Mouse (Mus musculus) MEL (cell line): ENCODE data around the gene Abl1. TPM values are rescaled to one million over a fixed set of nuclear protein-coding genes. Genes with fewer than 3 reads are reported as not detected.

Experiments
- DNase-seq: peaks from one replicate; pipeline ENCODE4 v3.0.0; 2011; ENCODE audit warnings: low read depth, low spot score
- H3K27ac ChIP-seq: 2 replicates; pipeline ENCODE4 v1.5.1; 2012; ENCODE audit warnings: low read depth, mild to moderate bottlenecking, control low read depth, low read length, moderate library complexity; ENCODE audit not compliant: control insufficient read depth
- H3K27me3 ChIP-seq, 2 experiments: fragments of 150-350 bp in 1 of 2; sonication (generic) in 1 of 2; 2 replicates each; pipeline ENCODE4 v1.6.1; 2012; ENCODE audit warnings: low read length in 2 of 2, mild to moderate bottlenecking in 2 of 2, improper control_type of control experiment in 1 of 2, moderate library complexity in 1 of 2; ENCODE audit not compliant: insufficient read depth in 2 of 2, control insufficient read depth in 1 of 2
- H3K36me3 ChIP-seq, 2 experiments: 2 replicates each; pipeline ENCODE4 v1.6.1; 2012 to 2014; ENCODE audit warnings: low read length in 2 of 2, improper control_type of control experiment in 1 of 2, inconsistent platforms in 1 of 2, mild to moderate bottlenecking in 1 of 2; ENCODE audit not compliant: insufficient read depth in 2 of 2, control insufficient read depth in 1 of 2
- H3K4me1 ChIP-seq, 2 experiments: fragments of 150-350 bp in 1 of 2; sonication (generic) in 1 of 2; 2 replicates each; pipeline ENCODE4 v1.6.1; 2012; ENCODE audit warnings: low read length in 2 of 2, improper control_type of control experiment in 1 of 2, mild to moderate bottlenecking in 1 of 2; ENCODE audit not compliant: insufficient read depth in 2 of 2, control insufficient read depth in 1 of 2
- H3K4me3 ChIP-seq, 2 experiments: fragments of 150-350 bp in 1 of 2; sonication (generic) in 1 of 2; 2 replicates each; pipeline ENCODE4 v1.5.1; 2012; ENCODE audit warnings: low read depth in 2 of 2, low read length in 2 of 2, mild to moderate bottlenecking in 2 of 2, moderate library complexity in 2 of 2, control low read depth in 1 of 2, improper control_type of control experiment in 1 of 2; ENCODE audit not compliant: control insufficient read depth in 1 of 2, insufficient read depth in 1 of 2
- H3K79me2 ChIP-seq: 2 replicates; pipeline ENCODE4 v1.6.1; 2012; ENCODE audit warnings: mild to moderate bottlenecking, low read length, moderate library complexity; ENCODE audit not compliant: control insufficient read depth, poor library complexity, insufficient read depth
- H3K9ac ChIP-seq: 2 replicates; pipeline ENCODE4 v1.6.1; 2012; ENCODE audit warnings: low read depth, mild to moderate bottlenecking, control low read depth, low read length, moderate library complexity; ENCODE audit not compliant: control insufficient read depth, poor library complexity, severe bottlenecking
- H3K9me3 ChIP-seq: fragments of 150-350 bp; sonication (generic); replicated peaks from 2 replicates; pipeline ENCODE4 v1.6.1; 2012; ENCODE audit warnings: mild to moderate bottlenecking, low read length, improper control_type of control experiment, moderate library complexity; ENCODE audit not compliant: insufficient read depth
- BHLHE40 ChIP-seq: IDR thresholded peaks from 2 replicates; pipeline ENCODE4 v1.6.1; 2012; ENCODE audit warnings: low read depth, mild to moderate bottlenecking, inconsistent platforms, low read length, improper control_type of control experiment, borderline replicate concordance
- CHD1 ChIP-seq: IDR thresholded peaks from 2 replicates; pipeline ENCODE4 v1.6.1; 2012; ENCODE audit warnings: low read depth, mild to moderate bottlenecking, inconsistent platforms, low read length, improper control_type of control experiment
- CHD2 ChIP-seq: IDR thresholded peaks from 2 replicates; pipeline ENCODE4 v1.6.1; 2011; ENCODE audit warnings: low read length, improper control_type of control experiment
- CTCF ChIP-seq, 3 experiments: IDR thresholded peaks in 2 of 3; conservative IDR thresholded peaks in 1 of 3; 2 replicates each; pipeline ENCODE4 v1.5.1; 2011 to 2012; ENCODE audit warnings: low read length in 3 of 3, low read depth in 2 of 3, mild to moderate bottlenecking in 2 of 3, improper control_type of control experiment in 1 of 3, inconsistent platforms in 1 of 3, mixed read lengths in 1 of 3, moderate library complexity in 1 of 3; ENCODE audit not compliant: control insufficient read depth in 1 of 3, insufficient read depth in 1 of 3, poor library complexity in 1 of 3, severe bottlenecking in 1 of 3
- E2F4 ChIP-seq: IDR thresholded peaks from 2 replicates; pipeline ENCODE4 v1.6.1; 2011; ENCODE audit warnings: low read depth, low read length, improper control_type of control experiment, borderline replicate concordance
- ELF1 ChIP-seq: IDR thresholded peaks from 2 replicates; pipeline ENCODE4 v1.6.1; 2014; ENCODE audit warnings: low read depth, mild to moderate bottlenecking, inconsistent platforms, low read length, improper control_type of control experiment, moderate library complexity
- ETS1 ChIP-seq: IDR thresholded peaks from 2 replicates; pipeline ENCODE4 v1.6.1; 2012; ENCODE audit warnings: low read depth, mild to moderate bottlenecking, inconsistent platforms, low read length, improper control_type of control experiment, moderate library complexity
- GABPA ChIP-seq: IDR thresholded peaks from 2 replicates; pipeline ENCODE4 v1.6.1; 2012; ENCODE audit warnings: low read depth, mild to moderate bottlenecking, inconsistent platforms, low read length, improper control_type of control experiment, moderate library complexity
- GATA1 ChIP-seq: IDR thresholded peaks from 2 replicates; pipeline ENCODE4 v1.6.1; 2011; ENCODE audit warnings: low read depth, low read length, improper control_type of control experiment
- JUND ChIP-seq: IDR thresholded peaks from 2 replicates; pipeline ENCODE4 v1.6.1; 2011; ENCODE audit warnings: low read depth, mild to moderate bottlenecking, improper control_type of control experiment, low read length
- KAT2A ChIP-seq: conservative IDR thresholded peaks from 2 replicates; pipeline ENCODE4 v1.6.1; 2012; ENCODE audit warnings: low read depth, low read length, improper control_type of control experiment, inconsistent platforms
- MAFK ChIP-seq: IDR thresholded peaks from 2 replicates; pipeline ENCODE4 v1.6.1; 2011; ENCODE audit warnings: low read depth, mild to moderate bottlenecking, low read length, improper control_type of control experiment, borderline replicate concordance
- MAX ChIP-seq: IDR thresholded peaks from 2 replicates; pipeline ENCODE4 v1.6.1; 2011; ENCODE audit warnings: low read length, improper control_type of control experiment
- MAZ ChIP-seq: IDR thresholded peaks from 2 replicates; pipeline ENCODE4 v1.6.1; 2012; ENCODE audit warnings: low read depth, mild to moderate bottlenecking, inconsistent platforms, low read length, improper control_type of control experiment
- MYB ChIP-seq: IDR thresholded peaks from 2 replicates; pipeline ENCODE4 v1.6.1; 2011; ENCODE audit warnings: mild to moderate bottlenecking, low read depth, low read length, improper control_type of control experiment
- MYC ChIP-seq: IDR thresholded peaks from 2 replicates; pipeline ENCODE4 v1.6.1; 2011; ENCODE audit warnings: low read depth, mild to moderate bottlenecking, low read length, improper control_type of control experiment, moderate library complexity
- NRF1 ChIP-seq: IDR thresholded peaks from 2 replicates; pipeline ENCODE4 v1.6.1; 2014; ENCODE audit warnings: low read depth, mild to moderate bottlenecking, inconsistent platforms, low read length, improper control_type of control experiment, moderate library complexity; ENCODE audit not compliant: poor library complexity, insufficient read depth, severe bottlenecking
- POLR2A ChIP-seq, 2 experiments: IDR thresholded peaks; 2 replicates each; pipeline ENCODE4 v1.6.1; 2011 to 2012; ENCODE audit warnings: low read length in 2 of 2, mild to moderate bottlenecking in 2 of 2, control low read depth in 1 of 2, improper control_type of control experiment in 1 of 2, low read depth in 1 of 2, moderate library complexity in 1 of 2; ENCODE audit not compliant: control insufficient read depth in 1 of 2, insufficient read depth in 1 of 2, poor library complexity in 1 of 2
- POLR2AphosphoS5 ChIP-seq: IDR thresholded peaks from 2 replicates; pipeline ENCODE4 v1.6.1; 2012; ENCODE audit warnings: low read depth, borderline replicate concordance, mild to moderate bottlenecking, inconsistent platforms, low read length, moderate library complexity, mixed read lengths
- RCOR1 ChIP-seq: IDR thresholded peaks from 2 replicates; pipeline ENCODE4 v1.6.1; 2012; ENCODE audit warnings: low read depth, mild to moderate bottlenecking, inconsistent platforms, low read length, improper control_type of control experiment
- SMC3 ChIP-seq: IDR thresholded peaks from 2 replicates; pipeline ENCODE4 v1.6.1; 2011; ENCODE audit warnings: low read depth, low read length, improper control_type of control experiment
- TBP ChIP-seq: IDR thresholded peaks from 2 replicates; pipeline ENCODE4 v1.8.0; 2011; ENCODE audit warnings: low read depth, low read length, improper control_type of control experiment
- TCF12 ChIP-seq: IDR thresholded peaks from 2 replicates; pipeline ENCODE4 v1.6.1; 2014; ENCODE audit warnings: low read depth, mild to moderate bottlenecking, inconsistent platforms, low read length, improper control_type of control experiment, moderate library complexity
- UBTF ChIP-seq: IDR thresholded peaks from 2 replicates; pipeline ENCODE4 v1.6.1; 2012; ENCODE audit warnings: low read depth, mild to moderate bottlenecking, inconsistent platforms, low read length, improper control_type of control experiment, moderate library complexity, borderline replicate concordance; ENCODE audit not compliant: insufficient read depth
- USF1 ChIP-seq: IDR thresholded peaks from 2 replicates; pipeline ENCODE4 v1.6.1; 2014; ENCODE audit warnings: low read depth, mild to moderate bottlenecking, inconsistent platforms, low read length, improper control_type of control experiment, moderate library complexity
- ZKSCAN1 ChIP-seq: IDR thresholded peaks from 2 replicates; pipeline ENCODE4 v1.6.1; 2012; ENCODE audit warnings: low read depth, mild to moderate bottlenecking, inconsistent platforms, low read length, improper control_type of control experiment, moderate library complexity
- ZMIZ1 ChIP-seq: IDR thresholded peaks from 2 replicates; pipeline ENCODE4 v1.6.1; 2012; ENCODE audit warnings: low read depth, mild to moderate bottlenecking, inconsistent platforms, low read length, improper control_type of control experiment, moderate library complexity
- polyA plus RNA-seq, 2 experiments: library from polyadenylated mRNA; stranded (reverse) in 1 of 2; unstranded in 1 of 2; fragments of >175 nt in 1 of 2; fragments of >200 nt in 1 of 2; gene quantifications; 2 replicates each; pipeline versions ENCODE4 v1.2.1 to v1.2.4; 2012; ENCODE audit warnings: low replicate concordance in 2 of 2, low read depth in 1 of 2; ENCODE audit not compliant: insufficient read length in 2 of 2, insufficient read depth in 1 of 2, missing spikeins in 1 of 2
- total RNA-seq: library from RNA; depleted of rRNA; stranded (reverse); fragments of 300-350 nt; gene quantifications from 2 replicates; pipeline ENCODE4 v1.2.3, GENCODE M21; 2012

Abl1 gene
- total and polyA plus RNA-seq, 3 experiments = 21.3 to 47.1 TPM; not detected in 1

DNA sequence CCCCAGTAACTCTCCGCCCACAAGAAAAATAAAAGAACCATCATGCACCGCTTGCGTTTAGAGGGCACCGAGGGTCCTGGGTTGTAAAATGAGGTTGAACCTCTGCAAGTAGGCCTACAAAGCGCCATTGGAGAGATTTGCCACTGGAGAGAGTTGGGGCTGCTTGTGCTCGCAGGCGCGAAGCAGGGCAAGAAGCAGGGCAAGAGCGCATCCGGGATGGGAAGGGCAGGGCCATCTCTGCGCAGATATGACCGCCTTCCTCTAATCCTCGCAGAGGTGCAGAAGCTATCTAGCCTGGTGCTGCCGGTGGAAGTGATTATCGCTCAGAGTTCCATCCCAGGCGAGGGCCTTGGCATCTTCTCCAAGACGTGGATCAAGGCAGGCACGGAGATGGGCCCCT lies 46.2 kb upstream of the Abl1 start:
- Histone ChIP-seq H3K9me3 (no peaks in the 10 kb centered on the region), H3K9ac (no peak overlapping the region), H3K4me1 (no peaks in the 10 kb centered on the region), H3K4me3 (no peak overlapping the region), H3K36me3 (no peaks in the 10 kb centered on the region), H3K79me2 (no peaks in the 10 kb centered on the region), H3K27ac (no peak overlapping the region), H3K27me3 (peaks cover 1 to 7% of the 10 kb centered on the region in 2 experiments; a peak in 1 of 4 replicates)
- no peak for DNase-seq
- TF ChIP-seq TBP (no peak), JUND (no peak), MAFK (no peak), GATA1 (no peak), CHD1 (no peak), E2F4 (no peak), ZMIZ1 (no peak), RCOR1 (no peak), ZKSCAN1 (no peak), ELF1 (no peak), GABPA (no peak), UBTF (no peak), BHLHE40 (no peak), MYC (no peak), TCF12 (no peak), CHD2 (no peak), ETS1 (no peak), MYB (no peak)

DNA sequence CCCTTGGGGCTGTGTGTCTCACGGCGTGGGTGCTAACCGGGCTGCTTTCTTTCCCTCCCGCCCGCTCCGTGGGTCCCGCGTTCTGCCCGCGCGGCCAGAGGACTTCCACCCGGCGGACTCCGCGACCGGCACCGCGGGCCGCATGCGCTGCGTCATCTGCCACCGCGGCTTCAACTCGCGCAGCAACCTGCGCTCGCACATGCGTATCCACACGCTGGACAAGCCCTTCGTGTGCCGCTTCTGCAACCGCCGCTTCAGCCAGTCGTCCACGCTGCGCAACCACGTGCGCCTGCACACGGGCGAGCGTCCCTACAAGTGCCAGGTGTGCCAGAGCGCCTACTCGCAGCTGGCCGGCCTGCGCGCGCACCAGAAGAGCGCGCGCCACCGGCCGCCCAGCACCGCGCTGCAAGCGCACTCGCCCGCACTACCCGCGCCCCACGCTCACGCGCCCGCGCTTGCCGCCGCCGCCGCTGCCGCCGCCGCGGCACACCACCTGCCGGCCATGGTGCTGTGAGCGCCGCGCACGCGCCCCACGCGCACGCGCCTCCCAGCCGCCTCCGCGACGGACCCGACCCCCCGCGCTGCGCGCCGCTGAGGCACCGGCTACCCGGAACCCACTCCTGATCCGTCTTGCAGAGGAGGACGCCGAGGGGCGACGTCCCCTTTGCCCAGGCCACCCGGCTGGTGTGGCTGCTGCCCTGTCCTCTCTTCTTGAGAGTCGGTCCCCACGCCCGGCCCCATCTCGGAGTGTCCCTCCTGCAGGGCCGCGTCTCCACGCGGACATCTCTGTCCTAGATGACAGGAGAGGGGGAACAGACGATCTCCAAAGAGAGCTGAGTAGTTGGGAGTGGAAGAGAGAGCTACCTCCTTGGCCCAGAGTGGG lies 34.0 kb upstream of the Abl1 start:
- Histone ChIP-seq H3K9me3 (no peaks in the 10 kb centered on the region), H3K9ac (no peak overlapping the region)

More for the DNA sequence above, 34.0 kb upstream of the Abl1 start:
- no peak overlapping the region for H3K4me3 ChIP-seq
- no peaks in the 10 kb centered on the region for H3K4me1 ChIP-seq
- TF ChIP-seq KAT2A = no peak
- no peak for TF ChIP-seq CTCF (IDR thresholded peaks at IDR 0.05 in 2 of 3, conservative IDR thresholded peaks at IDR 0.05 in 1 of 3; ENCODE audit: control insufficient read depth in 1 of 3, insufficient read depth in 1 of 3, low read depth in 2 of 3, low read length in 3 of 3, poor library complexity in 1 of 3, severe bottlenecking in 1 of 3)
- no peak for TF ChIP-seq GABPA
- no peak for TF ChIP-seq MAFK
- TF ChIP-seq USF1 = no peak
- TF ChIP-seq CHD1 = no peak
- no peak for TF ChIP-seq NRF1
- no peak for TF ChIP-seq MAZ
- no peak for TF ChIP-seq GATA1
- no peak for TF ChIP-seq POLR2AphosphoS5
- TF ChIP-seq ETS1 = no peak
- no peak for TF ChIP-seq MAX
- no peak for TF ChIP-seq POLR2A (IDR thresholded peaks at IDR 0.05; ENCODE audit: control insufficient read depth in 1 of 2, insufficient read depth in 1 of 2, low read depth in 1 of 2, low read length in 2 of 2, poor library complexity in 1 of 2)
- TF ChIP-seq E2F4 = no peak
- no peak for TF ChIP-seq BHLHE40
- TF ChIP-seq CHD2 = no peak
- no peak for TF ChIP-seq ZMIZ1
- TF ChIP-seq TBP = no peak
- no peak for TF ChIP-seq UBTF
- no peak for TF ChIP-seq SMC3
- H3K27ac ChIP-seq = no peak overlapping the region
- peaks cover 4% of the 10 kb centered on the region in 2 experiments; a peak in 3 of 4 replicates for H3K27me3 ChIP-seq
- H3K36me3 ChIP-seq = no peaks in the 10 kb centered on the region
- H3K79me2 ChIP-seq = no peaks in the 10 kb centered on the region
- no peak for DNase-seq
